Mouse (Mus musculus): ENCODE data around the gene Bicc1. TPM values are rescaled to one million over a fixed set of nuclear protein-coding genes. Genes with fewer than 3 reads are reported as not detected.

Bicc1 gene
- polyA plus RNA-seq, 1 experiment from 2014 or later = 40.7 TPM

- H3K4me3 ChIP-seq (ENCODE audit: low read length) = no peak overlapping the region
- H3K27ac ChIP-seq (ENCODE audit: low read depth, low read length) = no peak overlapping the region
- WGBS = 93% methylated on average over 4 of the region's 4 CpGs
- H3K27me3 ChIP-seq (ENCODE audit: control insufficient read depth, insufficient read depth, low read length) = no peaks in the 10 kb centered on the region
- no peak for ATAC-seq (ENCODE audit: low FRiP score, low TSS enrichment)
- no peaks in the 10 kb centered on the region for H3K9me3 ChIP-seq (ENCODE audit: control insufficient read depth, low read length)
- no peaks in the 10 kb centered on the region for H3K4me1 ChIP-seq (ENCODE audit: control insufficient read depth, insufficient read depth, low read length)
- H3K4me2 ChIP-seq (replicated peaks; ENCODE audit: low read depth, low read length) = no peak overlapping the region
- H3K36me3 ChIP-seq (ENCODE audit: control insufficient read depth, insufficient read depth, low read length) = peaks cover 32% of the 10 kb centered on the region; the same call in 1 of the 2 replicates
- H3K9ac ChIP-seq (ENCODE audit: low read depth, low read length) = no peak overlapping the region
Observed at GRCm38 (mm10) chr10:70926126-70926525, 233.4 kb downstream of the Bicc1 start.

GRCm38 (mm10) chr10:70924348-70924747 lies 235.2 kb downstream of the Bicc1 start:
- H3K4me1 ChIP-seq (ENCODE audit: control insufficient read depth, insufficient read depth, low read length) = no peaks in the 10 kb centered on the region
- no peak for ATAC-seq (ENCODE audit: low FRiP score, low TSS enrichment)
- H3K36me3 ChIP-seq (ENCODE audit: control insufficient read depth, insufficient read depth, low read length) = peaks cover 17% of the 10 kb centered on the region; the same call in 1 of the 2 replicates
- 79% methylated on average over 3 of the region's 3 CpGs for WGBS
- H3K27me3 ChIP-seq (ENCODE audit: control insufficient read depth, insufficient read depth, low read length) = no peaks in the 10 kb centered on the region
- no peak overlapping the region for H3K4me3 ChIP-seq (ENCODE audit: low read length)
- H3K9ac ChIP-seq (ENCODE audit: low read depth, low read length) = no peak overlapping the region
- no peak overlapping the region for H3K27ac ChIP-seq (ENCODE audit: low read depth, low read length)
- no peaks in the 10 kb centered on the region for H3K9me3 ChIP-seq (ENCODE audit: control insufficient read depth, low read length)
- no peak overlapping the region for H3K4me2 ChIP-seq (replicated peaks; ENCODE audit: low read depth, low read length)

GRCm38 (mm10) chr10:70923936-70924335 lies 235.6 kb downstream of the Bicc1 start:
- no peaks in the 10 kb centered on the region for H3K27me3 ChIP-seq (ENCODE audit: control insufficient read depth, insufficient read depth, low read length)
- H3K4me1 ChIP-seq (ENCODE audit: control insufficient read depth, insufficient read depth, low read length) = no peaks in the 10 kb centered on the region
- H3K4me2 ChIP-seq (replicated peaks; ENCODE audit: low read depth, low read length) = no peak overlapping the region
- WGBS = 93% methylated on average over 3 of the region's 3 CpGs
- H3K27ac ChIP-seq (ENCODE audit: low read depth, low read length) = no peak overlapping the region
- peaks cover 15% of the 10 kb centered on the region; the same call in 1 of the 2 replicates for H3K36me3 ChIP-seq (ENCODE audit: control insufficient read depth, insufficient read depth, low read length)
- ATAC-seq (ENCODE audit: low FRiP score, low TSS enrichment) = no peak
- H3K4me3 ChIP-seq (ENCODE audit: low read length) = no peak overlapping the region
- no peaks in the 10 kb centered on the region for H3K9me3 ChIP-seq (ENCODE audit: control insufficient read depth, low read length)
- no peak overlapping the region for H3K9ac ChIP-seq (ENCODE audit: low read depth, low read length)

DNA sequence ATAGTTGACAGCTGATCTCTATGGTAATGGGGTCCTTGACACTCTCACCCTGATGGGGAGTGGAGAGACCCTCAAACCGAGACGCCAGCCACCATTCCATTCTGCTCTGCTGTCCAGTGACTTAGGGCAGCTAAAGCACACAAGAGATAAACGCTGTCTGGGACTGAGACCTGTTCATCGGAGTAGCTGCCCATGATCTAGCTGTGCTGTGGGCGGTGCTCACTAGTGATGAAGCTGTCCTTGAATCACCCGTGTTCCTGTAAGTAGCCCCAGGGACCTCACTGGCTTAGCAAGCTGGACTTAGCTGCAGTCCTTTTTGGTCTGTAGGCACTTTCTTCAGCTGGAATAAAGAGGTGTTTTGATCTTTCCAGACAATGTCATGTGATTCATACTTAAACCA lies 238.0 kb downstream of the Bicc1 start:
- Histone ChIP-seq H3K4me1 (ENCODE audit: control insufficient read depth, insufficient read depth, low read length) (no peaks in the 10 kb centered on the region), H3K27ac (ENCODE audit: low read depth, low read length) (no peak overlapping the region), H3K27me3 (ENCODE audit: control insufficient read depth, insufficient read depth, low read length) (no peaks in the 10 kb centered on the region), H3K4me2 (replicated peaks; ENCODE audit: low read depth, low read length) (no peak overlapping the region), H3K36me3 (ENCODE audit: control insufficient read depth, insufficient read depth, low read length) (peaks cover 12% of the 10 kb centered on the region; the same call in 1 of the 2 replicates), H3K9me3 (ENCODE audit: control insufficient read depth, low read length) (peaks cover 4% of the 10 kb centered on the region; the same call in 1 of the 2 replicates), H3K4me3 (ENCODE audit: low read length) (no peak overlapping the region), H3K9ac (ENCODE audit: low read depth, low read length) (no peak overlapping the region)
- ATAC-seq (ENCODE audit: low FRiP score, low TSS enrichment) = no peak
- 87% methylated on average over 6 of the region's 6 CpGs for WGBS

- no peak overlapping the region for H3K27ac ChIP-seq (ENCODE audit: low read depth, low read length)
- WGBS = 71% methylated on average over 1 of the region's 1 CpGs
- peaks cover 7% of the 10 kb centered on the region; the same call in 1 of the 2 replicates for H3K36me3 ChIP-seq (ENCODE audit: control insufficient read depth, insufficient read depth, low read length)
- no peaks in the 10 kb centered on the region for H3K27me3 ChIP-seq (ENCODE audit: control insufficient read depth, insufficient read depth, low read length)
- H3K4me2 ChIP-seq (replicated peaks; ENCODE audit: low read depth, low read length) = no peak overlapping the region
- H3K4me3 ChIP-seq (ENCODE audit: low read length) = no peak overlapping the region
- ATAC-seq (ENCODE audit: low FRiP score, low TSS enrichment) = no peak
- no peak overlapping the region for H3K9ac ChIP-seq (ENCODE audit: low read depth, low read length)
- H3K9me3 ChIP-seq (ENCODE audit: control insufficient read depth, low read length) = peaks cover 4% of the 10 kb centered on the region; the same call in 1 of the 2 replicates
- no peaks in the 10 kb centered on the region for H3K4me1 ChIP-seq (ENCODE audit: control insufficient read depth, insufficient read depth, low read length)
Observed at GRCm38 (mm10) chr10:70919851-70920250, 239.6 kb downstream of the Bicc1 start.

DNA sequence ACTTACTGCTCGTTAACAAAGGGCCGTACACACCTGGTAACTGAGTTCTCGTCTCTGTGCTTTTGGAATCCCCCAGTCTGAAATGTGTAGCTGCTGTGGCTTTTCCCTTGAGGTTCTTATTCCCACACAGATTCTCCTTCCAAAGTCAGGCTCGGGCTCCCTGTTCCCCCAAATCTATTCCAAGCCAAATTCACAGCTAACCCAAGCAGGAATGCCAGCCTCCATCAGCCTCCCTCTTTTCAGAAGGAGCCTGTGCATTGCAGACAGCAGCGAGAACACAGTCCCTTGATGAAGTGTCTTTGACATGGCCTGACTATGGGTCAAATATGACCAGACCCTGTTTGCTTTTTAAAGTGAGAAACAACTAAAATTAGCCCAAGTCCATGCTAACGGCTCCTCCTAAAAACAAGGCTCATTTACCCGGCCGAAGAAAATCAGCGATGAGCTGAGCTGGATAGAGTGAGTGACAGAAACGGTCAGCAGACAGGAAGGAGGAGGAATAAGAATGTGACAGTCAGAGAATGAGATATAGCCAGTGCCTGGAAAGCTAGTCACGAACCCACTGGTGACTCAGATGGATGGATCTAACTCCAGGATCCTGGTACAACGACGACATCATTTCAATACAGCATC lies 240.4 kb downstream of the Bicc1 start:
- peaks cover 3% of the 10 kb centered on the region; the same call in 1 of the 2 replicates for H3K36me3 ChIP-seq (ENCODE audit: control insufficient read depth, insufficient read depth, low read length)
- no peak for ATAC-seq (ENCODE audit: low FRiP score, low TSS enrichment)
- peaks cover 4% of the 10 kb centered on the region; the same call in 1 of the 2 replicates for H3K9me3 ChIP-seq (ENCODE audit: control insufficient read depth, low read length)
- no peak overlapping the region for H3K9ac ChIP-seq (ENCODE audit: low read depth, low read length)
- no peaks in the 10 kb centered on the region for H3K27me3 ChIP-seq (ENCODE audit: control insufficient read depth, insufficient read depth, low read length)
- no peak overlapping the region for H3K4me3 ChIP-seq (ENCODE audit: low read length)
- H3K4me1 ChIP-seq (ENCODE audit: control insufficient read depth, insufficient read depth, low read length) = no peaks in the 10 kb centered on the region
- no peak overlapping the region for H3K4me2 ChIP-seq (replicated peaks; ENCODE audit: low read depth, low read length)
- 80% methylated on average over 13 of the region's 13 CpGs for WGBS
- H3K27ac ChIP-seq (ENCODE audit: low read depth, low read length) = no peak overlapping the region

DNA sequence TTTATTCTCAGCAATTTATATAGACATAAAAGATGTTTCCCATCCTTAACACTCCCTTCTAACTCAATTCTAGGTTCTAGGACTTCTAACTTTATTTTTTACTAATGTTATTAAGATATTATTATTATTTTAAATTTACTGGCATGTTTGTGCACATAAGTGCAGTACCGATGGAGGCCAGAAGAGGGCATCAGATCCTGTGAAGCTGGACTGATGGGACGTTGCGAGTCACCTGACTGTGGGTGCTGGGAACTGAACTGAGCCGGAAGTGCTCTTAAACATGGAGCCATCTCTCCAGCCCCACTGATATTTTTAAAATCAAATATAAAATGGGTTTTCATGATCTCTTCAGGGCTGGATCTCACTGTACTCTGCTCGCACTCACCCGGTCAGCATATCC lies 242.8 kb downstream of the Bicc1 start:
- H3K4me1 ChIP-seq (ENCODE audit: control insufficient read depth, insufficient read depth, low read length) = no peaks in the 10 kb centered on the region
- no peak overlapping the region for H3K27ac ChIP-seq (ENCODE audit: low read depth, low read length)
- H3K27me3 ChIP-seq (ENCODE audit: control insufficient read depth, insufficient read depth, low read length) = no peaks in the 10 kb centered on the region
- no peak overlapping the region for H3K9ac ChIP-seq (ENCODE audit: low read depth, low read length)
- 91% methylated on average over 6 of the region's 6 CpGs for WGBS
- H3K36me3 ChIP-seq (ENCODE audit: control insufficient read depth, insufficient read depth, low read length) = no peaks in the 10 kb centered on the region; the same call in 1 of the 2 replicates
- H3K4me2 ChIP-seq (replicated peaks; ENCODE audit: low read depth, low read length) = no peak overlapping the region
- peaks cover 7% of the 10 kb centered on the region; the same call in 1 of the 2 replicates for H3K9me3 ChIP-seq (ENCODE audit: control insufficient read depth, low read length)
- ATAC-seq (ENCODE audit: low FRiP score, low TSS enrichment) = no peak
- H3K4me3 ChIP-seq (ENCODE audit: low read length) = no peak overlapping the region

GRCm38 (mm10) chr10:70915096-70915495 lies 244.4 kb downstream of the Bicc1 start:
- WGBS = 93% methylated on average over 6 of the region's 6 CpGs
- H3K27me3 ChIP-seq (ENCODE audit: control insufficient read depth, insufficient read depth, low read length) = no peaks in the 10 kb centered on the region
- H3K9ac ChIP-seq (ENCODE audit: low read depth, low read length) = no peak overlapping the region
- H3K9me3 ChIP-seq (ENCODE audit: control insufficient read depth, low read length) = peaks cover 7% of the 10 kb centered on the region; the same call in 1 of the 2 replicates
- H3K4me2 ChIP-seq (replicated peaks; ENCODE audit: low read depth, low read length) = no peak overlapping the region
- no peak overlapping the region for H3K27ac ChIP-seq (ENCODE audit: low read depth, low read length)
- no peak for ATAC-seq (ENCODE audit: low FRiP score, low TSS enrichment)
- H3K36me3 ChIP-seq (ENCODE audit: control insufficient read depth, insufficient read depth, low read length) = no peaks in the 10 kb centered on the region
- H3K4me3 ChIP-seq (ENCODE audit: low read length) = no peak overlapping the region
- H3K4me1 ChIP-seq (ENCODE audit: control insufficient read depth, insufficient read depth, low read length) = no peaks in the 10 kb centered on the region

GRCm38 (mm10) chr10:70903936-70904335 lies 255.6 kb downstream of the Bicc1 start:
- no peak overlapping the region for H3K9ac ChIP-seq (ENCODE audit: low read depth, low read length)
- no peaks in the 10 kb centered on the region for H3K27me3 ChIP-seq (ENCODE audit: control insufficient read depth, insufficient read depth, low read length)
- no peak for ATAC-seq (ENCODE audit: low FRiP score, low TSS enrichment)
- H3K9me3 ChIP-seq (ENCODE audit: control insufficient read depth, low read length) = no peaks in the 10 kb centered on the region
- no peaks in the 10 kb centered on the region for H3K4me1 ChIP-seq (ENCODE audit: control insufficient read depth, insufficient read depth, low read length)
- no peak overlapping the region for H3K4me3 ChIP-seq (ENCODE audit: low read length)
- no peak overlapping the region for H3K4me2 ChIP-seq (replicated peaks; ENCODE audit: low read depth, low read length)
- no peaks in the 10 kb centered on the region for H3K36me3 ChIP-seq (ENCODE audit: control insufficient read depth, insufficient read depth, low read length)
- WGBS = 74% methylated on average over 7 of the region's 7 CpGs
- H3K27ac ChIP-seq (ENCODE audit: low read depth, low read length) = no peak overlapping the region

Data from kidney, embryonic 14.5 days (tissue).